Mouse (Mus musculus) mouse trophoblast stem cell (cell line): ENCODE measurements around the gene Rap1gds1.

ENCODE experiments used
- in situ Hi-C, 2 experiments: fragments of 300-500 bp; cut with MseI, MboI; formaldehyde crosslinking; loops; 2 replicates in 1 of 2; 3 replicates in 1 of 2; pipeline ENCODE4 v1.15.1; 2025

Gene Rap1gds1

GRCm38 (mm10) chr3:139074484-139075211, at the start of gene Rap1gds1:
TSS of gene Rap1gds1 (minus strand) at chr3:139075201.
- in situ Hi-C loops: no loop called here

- in situ Hi-C loops: no loop called here
Measured at GRCm38 (mm10) chr3:139118446-139118845, 43.4 kb upstream of the Rap1gds1 start.

- in situ Hi-C loops: no loop called here
Measured at GRCm38 (mm10) chr3:139116733-139117337, 41.8 kb upstream of the Rap1gds1 start.

- in situ Hi-C loops: no loop called here
Measured at GRCm38 (mm10) chr3:139112335-139112973, 37.5 kb upstream of the Rap1gds1 start.

GRCm38 (mm10) chr3:139111877-139112276, 36.9 kb upstream of the Rap1gds1 start:
- in situ Hi-C loops: no loop called here

GRCm38 (mm10) chr3:139108176-139108575, 33.2 kb upstream of the Rap1gds1 start:
- in situ Hi-C loops: no loop called here

GRCm38 (mm10) chr3:139103914-139104313, 28.9 kb upstream of the Rap1gds1 start:
- in situ Hi-C loops: no loop called here

- in situ Hi-C loops: no loop called here
Measured at GRCm38 (mm10) chr3:139103346-139103745, 28.3 kb upstream of the Rap1gds1 start.

- in situ Hi-C loops: no loop called here
Measured at GRCm38 (mm10) chr3:139101941-139102340, 26.9 kb upstream of the Rap1gds1 start.

- in situ Hi-C loops: no loop called here
Measured at GRCm38 (mm10) chr3:139099284-139099683, 24.3 kb upstream of the Rap1gds1 start.

- in situ Hi-C loops: no loop called here
Measured at GRCm38 (mm10) chr3:139095894-139096293, 20.9 kb upstream of the Rap1gds1 start.

- in situ Hi-C loops: no loop called here
Measured at GRCm38 (mm10) chr3:139088526-139088925, 13.5 kb upstream of the Rap1gds1 start.

GRCm38 (mm10) chr3:139083778-139084539, 9.0 kb upstream of the Rap1gds1 start:
- in situ Hi-C loops: no loop called here

- in situ Hi-C loops: no loop called here
Measured at GRCm38 (mm10) chr3:139079831-139080230, 4.8 kb upstream of the Rap1gds1 start.

GRCm38 (mm10) chr3:139078010-139078409, 3.0 kb upstream of the Rap1gds1 start:
- in situ Hi-C loops: no loop called here

- in situ Hi-C loops: no loop called here
Measured at GRCm38 (mm10) chr3:139076059-139076455, 1.1 kb upstream of the Rap1gds1 start.

- in situ Hi-C loops: no loop called here
Measured at GRCm38 (mm10) chr3:139075333-139076058, 495 bp upstream of the Rap1gds1 start.

GRCm38 (mm10) chr3:139073801-139074483, 1.1 kb downstream of the Rap1gds1 start:
- in situ Hi-C loops: no loop called here

GRCm38 (mm10) chr3:139069539-139069938, 5.5 kb downstream of the Rap1gds1 start:
- in situ Hi-C loops: no loop called here

GRCm38 (mm10) chr3:139064076-139064475, 10.9 kb downstream of the Rap1gds1 start:
- in situ Hi-C loops: no loop called here

- in situ Hi-C loops: no loop called here
Measured at GRCm38 (mm10) chr3:139062088-139062487, 12.9 kb downstream of the Rap1gds1 start.
